Mouse (Mus musculus) liver, postnatal 0 days (tissue): ENCODE measurements around the gene Fermt3. TPM values are rescaled to one million over a fixed set of nuclear protein-coding genes. Genes with fewer than 3 reads are reported as not detected.

Experiments used
- ATAC-seq: fragments of 200-750 bp; cut with Nextera tagmentation; 2 replicates; pipeline ENCODE4 v1.8.0; 2017; ENCODE audit warnings: mild to moderate bottlenecking, moderate library complexity
- DNase-seq: peaks from one replicate; pipeline ENCODE4 v3.0.0-alpha.2; 2016
- H3K27ac ChIP-seq: fragments of 300-500 bp; sonication (generic); 2 replicates; pipeline ENCODE4 v1.5.1; 2014; ENCODE audit warnings: antibody characterized with exemption, moderate library complexity, mild to moderate bottlenecking, low read depth
- H3K27me3 ChIP-seq: fragments of 300-500 bp; sonication (generic); 2 replicates; pipeline ENCODE4 v1.6.1; 2014; ENCODE audit warnings: low read length, control low read depth, mixed read lengths; ENCODE audit not compliant: insufficient read depth
- H3K36me3 ChIP-seq: fragments of 300-500 bp; sonication (generic); replicated peaks from 2 replicates; pipeline ENCODE4 v1.6.1; 2014; ENCODE audit warnings: mild to moderate bottlenecking, control low read depth, low read length, moderate library complexity, mixed read lengths; ENCODE audit not compliant: insufficient read depth
- H3K4me1 ChIP-seq: fragments of 300-500 bp; sonication (generic); 2 replicates; pipeline ENCODE4 v1.6.1; 2014; ENCODE audit warnings: antibody characterized with exemption, mild to moderate bottlenecking, control low read depth; ENCODE audit not compliant: insufficient read depth
- H3K4me2 ChIP-seq: fragments of 300-500 bp; sonication (generic); 2 replicates; pipeline ENCODE4 v1.6.1; 2014; ENCODE audit warnings: low read depth, mild to moderate bottlenecking, low read length, moderate library complexity, mixed read lengths
- H3K4me3 ChIP-seq: fragments of 300-500 bp; sonication (generic); 2 replicates; pipeline ENCODE4 v1.5.1; 2014; ENCODE audit warnings: low read depth, low read length
- H3K9ac ChIP-seq: fragments of 300-500 bp; sonication (generic); replicated peaks from 2 replicates; pipeline ENCODE4 v1.6.1; 2014; ENCODE audit warnings: mild to moderate bottlenecking, moderate library complexity
- H3K9me3 ChIP-seq: fragments of 300-500 bp; sonication (generic); 2 replicates; pipeline ENCODE4 v1.6.1; 2016; ENCODE audit warnings: mild to moderate bottlenecking, control low read depth, low read length, mixed read lengths
- CTCF ChIP-seq: sonication (generic); IDR thresholded peaks from 2 replicates; pipeline ENCODE4 v1.5.1; 2016; ENCODE audit warnings: antibody characterized with exemption, low read depth
- EP300 ChIP-seq: IDR thresholded peaks from 2 replicates; pipeline ENCODE4 v1.6.1; 2016; ENCODE audit warnings: antibody characterized with exemption, low read depth, mild to moderate bottlenecking
- WGBS: fragments of 180-500 bp; shearing (Covaris S2); extraction: QIAGEN DNeasy Blood & Tissue Kit; methylation state at CpG from one replicate; pipeline ENCODE4 v1.1.7; 2014; ENCODE audit not compliant: insufficient replicate concordance; 5-methylcytosine and 5-hydroxymethylcytosine counted together
- polyA plus RNA-seq: library from polyadenylated mRNA; unstranded; fragments of >200 nt; fragmentation: Nextera tagmentation; extraction: Ambion mirVana; gene quantifications from 2 replicates; pipeline ENCODE4 v1.2.1, GENCODE M21; 2015

Gene Fermt3
- polyA plus RNA-seq, 1 experiment from 2014 or later: 70.2 TPM

DNA sequence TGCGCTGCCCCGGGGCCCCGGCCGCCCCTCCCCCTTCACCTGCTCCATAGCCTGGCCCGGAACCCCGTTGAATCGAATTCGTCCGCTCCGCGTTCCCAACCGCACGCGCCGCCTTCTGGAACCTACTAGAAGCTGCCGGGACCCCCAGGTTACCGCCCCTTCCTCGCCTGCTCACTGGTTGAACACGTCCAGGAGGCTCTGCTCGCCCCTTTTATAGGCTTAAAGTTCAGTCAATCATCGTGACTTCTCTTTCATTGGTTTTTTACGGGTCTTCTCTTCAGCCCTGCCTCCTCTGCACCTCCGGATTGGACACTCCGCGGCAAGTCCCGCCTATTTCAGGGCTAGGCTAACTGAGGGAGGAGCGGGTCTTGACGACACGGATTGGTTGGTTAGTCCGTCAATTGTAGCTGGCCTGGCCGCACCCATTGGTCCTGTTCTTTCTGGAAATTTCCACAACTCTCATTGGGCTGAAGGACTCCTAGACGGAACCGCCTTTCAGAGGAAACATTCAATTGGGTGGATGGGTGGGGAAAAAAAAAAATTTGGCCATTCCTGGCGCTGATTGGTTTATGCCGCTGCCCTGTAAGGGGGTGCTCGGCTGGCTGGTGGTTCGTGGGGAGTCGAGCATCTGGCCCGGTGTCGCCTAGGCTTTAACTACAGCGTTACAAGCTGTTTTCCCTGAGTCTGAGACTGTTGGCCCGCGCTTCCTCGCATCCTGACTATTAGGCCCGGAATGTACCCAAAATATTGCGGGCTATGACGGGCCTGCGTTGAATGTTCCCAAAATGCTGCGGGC is 20.8 kb upstream of the Fermt3 start, which contains the start of gene Stip1:
TSS of gene Stip1 (minus strand) at position 127 of the 796 bp plus-strand sequence.
- ATAC-seq: peak; percentile 98
- no peaks in the 10 kb centered on the region for H3K9me3 ChIP-seq

GRCm38 (mm10) chr19:7039088-7039720 is 19.9 kb upstream of the Fermt3 start:
- Histone ChIP-seq H3K4me3 (peak overlapping the region; percentile 97), H3K9me3 (no peaks in the 10 kb centered on the region), H3K9ac (peak overlapping the region; percentile 94), H3K27ac (peak overlapping the region; percentile 96), H3K36me3 (peaks cover 7% of the 10 kb centered on the region), H3K27me3 (no peaks in the 10 kb centered on the region), H3K4me1 (peaks cover 23% of the 10 kb centered on the region), H3K4me2 (peak overlapping the region; percentile 91)
- ATAC-seq (peak; percentile 9), DNase-seq (peak; percentile 77)
- TF ChIP-seq EP300: no peak
- WGBS: 1% methylated on average over 35 of the region's 35 CpGs

More for the DNA sequence above, 20.8 kb upstream of the Fermt3 start, which contains the start of gene Stip1:
- H3K9ac ChIP-seq: peak within 1 kb of the TSS; percentile 94
- peak within 1 kb of the TSS; percentile 92 for H3K4me2 ChIP-seq
- DNase-seq: peak; percentile 98
- H3K27ac ChIP-seq: peak within 1 kb of the TSS; percentile 96
- peaks cover 4% of the 10 kb centered on the region for H3K36me3 ChIP-seq
- peaks cover 23% of the 10 kb centered on the region for H3K4me1 ChIP-seq
- H3K27me3 ChIP-seq: no peaks in the 10 kb centered on the region
- peak; percentile 57; the same call in 1 of the 2 replicates for TF ChIP-seq EP300
- peak; percentile 70 for TF ChIP-seq CTCF
- peak within 1 kb of the TSS; percentile 97 for H3K4me3 ChIP-seq
- WGBS: under 1% methylated on average over 46 of the region's 49 CpGs

GRCm38 (mm10) chr19:7034006-7034405 is 14.7 kb upstream of the Fermt3 start:
- no peak for DNase-seq
- no peaks in the 10 kb centered on the region for H3K9me3 ChIP-seq
- 85% methylated on average over 5 of the region's 5 CpGs for WGBS
- ATAC-seq: no peak
- H3K4me1 ChIP-seq: peaks cover 16% of the 10 kb centered on the region
- no peak overlapping the region for H3K27ac ChIP-seq
- H3K4me2 ChIP-seq: no peak overlapping the region
- H3K9ac ChIP-seq: no peak overlapping the region
- H3K27me3 ChIP-seq: no peaks in the 10 kb centered on the region
- H3K36me3 ChIP-seq: peaks cover 50% of the 10 kb centered on the region
- TF ChIP-seq CTCF (0 out of 2 replicates have a peak, but pooled peaks have one; percentile 11), EP300 (no peak)
- no peak overlapping the region for H3K4me3 ChIP-seq

GRCm38 (mm10) chr19:7029531-7029930 is 10.3 kb upstream of the Fermt3 start:
- Histone ChIP-seq H3K9ac (no peak overlapping the region), H3K27ac (no peak overlapping the region), H3K36me3 (peaks cover 83% of the 10 kb centered on the region), H3K4me2 (no peak overlapping the region), H3K4me1 (no peaks in the 10 kb centered on the region), H3K9me3 (no peaks in the 10 kb centered on the region), H3K27me3 (no peaks in the 10 kb centered on the region), H3K4me3 (no peak overlapping the region)
- no peak for DNase-seq
- TF ChIP-seq EP300 (no peak), CTCF (no peak)
- ATAC-seq: no peak
- WGBS: 87% methylated on average over 5 of the region's 5 CpGs

DNA sequence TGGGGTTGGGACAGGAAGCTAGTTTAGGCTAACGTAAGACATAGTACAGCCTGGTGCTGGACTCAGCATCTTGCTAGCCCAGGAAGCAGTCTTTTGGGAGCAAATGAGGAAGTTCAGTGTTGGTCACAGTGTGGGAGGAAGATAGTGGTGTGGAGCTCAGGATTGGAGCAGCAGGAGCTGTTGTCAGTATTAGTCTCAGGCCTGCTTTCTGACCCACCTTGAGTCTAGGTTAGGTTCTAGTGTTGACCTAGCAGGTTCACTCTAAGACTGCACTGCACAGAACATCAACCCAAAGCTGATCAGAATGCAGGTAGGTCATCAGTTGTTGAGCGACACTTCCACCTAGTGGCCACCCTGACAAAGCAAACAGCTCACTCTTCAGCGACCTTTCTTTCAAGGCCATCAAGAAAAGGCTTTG is 964 bp upstream of the Fermt3 start:
- DNase-seq: peak; percentile 74
- Histone ChIP-seq H3K27me3 (no peaks in the 10 kb centered on the region), H3K27ac (peak overlapping the region; percentile 97), H3K9ac (peak overlapping the region; percentile 73; the same call in 1 of the 2 replicates), H3K4me1 (peaks cover 18% of the 10 kb centered on the region), H3K36me3 (peaks cover 56% of the 10 kb centered on the region), H3K4me3 (no peak overlapping the region), H3K4me2 (peak overlapping the region; percentile 80), H3K9me3 (no peaks in the 10 kb centered on the region)
- peak; percentile 12 for ATAC-seq
- 18% methylated on average over 3 of the region's 3 CpGs for WGBS
- no peak for TF ChIP-seq EP300
- peak; percentile 93 for TF ChIP-seq CTCF

- DNase-seq: no peak
- H3K36me3 ChIP-seq: peaks cover 55% of the 10 kb centered on the region
- TF ChIP-seq CTCF: no peak
- no peak for TF ChIP-seq EP300
- no peaks in the 10 kb centered on the region for H3K9me3 ChIP-seq
- H3K27me3 ChIP-seq: no peaks in the 10 kb centered on the region
- 26% methylated on average over 11 of the region's 11 CpGs for WGBS
- peak overlapping the region; percentile 97 for H3K27ac ChIP-seq
- H3K4me1 ChIP-seq: peaks cover 18% of the 10 kb centered on the region
- H3K4me2 ChIP-seq: peak overlapping the region; percentile 80
- ATAC-seq: peak; percentile 9
- H3K9ac ChIP-seq: peak overlapping the region; percentile 73
- peak overlapping the region; percentile 54 for H3K4me3 ChIP-seq
These were observed 723 bp downstream of the Fermt3 start for GRCm38 (mm10) chr19:7018546-7018945.
